Mouse (Mus musculus) lung, adult 10 weeks (tissue): ENCODE results near the gene Rab31. TPM values are rescaled to one million over a fixed set of nuclear protein-coding genes. Genes with fewer than 3 reads are reported as not detected.

Source experiments
- polyA plus RNA-seq: library from polyadenylated mRNA; stranded (reverse); fragments of 350-450 nt; fragmentation: Illumina TruSeq; extraction: RNeasy Lipid Tissue Mini Kit (QIAGEN cat#74804); gene quantifications from one replicate; pipeline ENCODE4 v1.2.3, GENCODE M21; 2014; ENCODE audit warnings: low read depth, low replicate concordance; ENCODE audit not compliant: insufficient read depth

Gene Rab31
- polyA plus RNA-seq: 25.5 TPM

GRCm38 (mm10) chr17:65771951-65772934 lies at the start of gene Rab31:
Gene Rab31, minus strand, starts transcription at chr17:65772752.

GRCm38 (mm10) chr17:65782551-65783141 lies 10.1 kb upstream of the Rab31 start, which contains the start of gene Ppp4r1:
Gene Ppp4r1, plus strand, starts transcription at chr17:65782573.

GRCm38 (mm10) chr17:65641734-65642218 lies 130.8 kb downstream of the Rab31 start, which contains the start of gene Txndc2:
Gene Txndc2, minus strand, starts transcription at chr17:65642168.

GRCm38 (mm10) chr17:65613463-65614412 lies 158.8 kb downstream of the Rab31 start, which contains the start of gene Vapa:
Gene Vapa, minus strand, starts transcription at chr17:65613555.

Other genes starting within 250 kb of the Rab31 start
- gene Tmem232, start 232.0 kb downstream of the Rab31 start, polyA plus RNA-seq: 3.3 TPM
- 98.0 TPM for gene Vapa, start 159.2 kb downstream of the Rab31 start, polyA plus RNA-seq
- 0.12 TPM for gene Txndc2, start 130.6 kb downstream of the Rab31 start, polyA plus RNA-seq
- 22.6 TPM for gene Ppp4r1, start 9.8 kb upstream of the Rab31 start, polyA plus RNA-seq
- gene Ralbp1, start 113.0 kb upstream of the Rab31 start, polyA plus RNA-seq: 44.4 TPM
- 64.7 TPM for gene Twsg1, start 178.5 kb upstream of the Rab31 start, polyA plus RNA-seq